Mouse (Mus musculus) common myeloid progenitor, adult 5-6 weeks (primary cell): ENCODE results near the gene Tada3. TPM values are rescaled to one million over a fixed set of nuclear protein-coding genes. Genes with fewer than 3 reads are reported as not detected.
A peak's percentile ranks its signal among the peaks of the same experiment; 100 is the strongest.
"Not testable (repeated sequence)": the region's sequence is repeated elsewhere in the genome, so short reads cannot be mapped to it uniquely, and the experiment has no call there.

ENCODE experiments used
- ATAC-seq: replicated peaks from 2 replicates; pipeline ENCODE4 v1.8.0; 2016; ENCODE audit warnings: low read depth, mild to moderate bottlenecking, moderate TSS enrichment, inconsistent platforms; ENCODE audit not compliant: poor library complexity, severe bottlenecking
- total RNA-seq: library from RNA; stranded (forward); fragments of 200-1000, 187-1606 nt; gene quantifications from 2 replicates; pipeline ENCODE4 v1.2.3, GENCODE M21; 2017

Gene Tada3
- total RNA-seq, 1 experiment from 2014 or later: 33.1 TPM

DNA sequence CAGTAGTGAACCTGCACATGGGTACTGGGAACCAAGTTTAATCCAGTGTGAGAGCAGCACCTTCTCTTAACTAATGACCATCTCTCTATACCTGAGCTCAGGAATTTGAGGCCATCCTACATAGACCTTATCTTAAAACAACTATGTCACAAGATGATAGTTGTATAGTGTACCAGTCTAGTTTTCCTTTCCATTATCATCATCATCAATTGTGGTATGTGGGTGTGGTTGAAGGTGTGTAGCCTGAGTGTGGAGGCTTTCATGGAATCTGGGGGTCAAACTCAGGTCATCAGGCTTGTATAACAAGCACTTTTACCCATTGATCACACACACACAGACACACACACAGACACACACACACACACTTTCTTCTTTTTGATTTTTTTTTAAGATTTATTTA lies 27.1 kb downstream of the Tada3 start:
- ATAC-seq: no peak

DNA sequence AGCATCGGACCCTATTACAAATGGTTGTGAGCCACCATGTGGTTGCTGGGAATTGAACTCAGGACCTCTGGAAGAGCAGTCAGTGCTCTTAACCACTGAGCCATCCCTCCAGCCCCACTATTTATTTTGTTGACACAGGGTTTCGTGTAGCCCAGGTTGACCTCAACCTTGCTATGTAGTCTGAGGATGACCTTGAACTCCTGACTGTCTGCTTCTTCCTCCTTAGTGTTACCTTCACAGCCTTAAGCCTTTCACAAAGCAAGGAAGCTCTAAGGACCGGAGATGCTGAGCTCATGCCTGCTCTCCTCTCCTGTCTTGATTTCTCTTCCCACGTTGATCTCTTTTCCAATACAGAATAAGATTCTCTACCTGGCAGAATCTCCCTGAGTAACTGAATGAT lies 30.8 kb downstream of the Tada3 start:
- no peak for ATAC-seq

- no peak for ATAC-seq
Measured at GRCm38 (mm10) chr6:113344321-113344720, 33.4 kb downstream of the Tada3 start.

GRCm38 (mm10) chr6:113343177-113344092 lies 34.2 kb downstream of the Tada3 start, which contains the start of gene Camk1:
TSS of gene Camk1 (minus strand) at chr6:113343984.
- peak; percentile 83 for ATAC-seq

DNA sequence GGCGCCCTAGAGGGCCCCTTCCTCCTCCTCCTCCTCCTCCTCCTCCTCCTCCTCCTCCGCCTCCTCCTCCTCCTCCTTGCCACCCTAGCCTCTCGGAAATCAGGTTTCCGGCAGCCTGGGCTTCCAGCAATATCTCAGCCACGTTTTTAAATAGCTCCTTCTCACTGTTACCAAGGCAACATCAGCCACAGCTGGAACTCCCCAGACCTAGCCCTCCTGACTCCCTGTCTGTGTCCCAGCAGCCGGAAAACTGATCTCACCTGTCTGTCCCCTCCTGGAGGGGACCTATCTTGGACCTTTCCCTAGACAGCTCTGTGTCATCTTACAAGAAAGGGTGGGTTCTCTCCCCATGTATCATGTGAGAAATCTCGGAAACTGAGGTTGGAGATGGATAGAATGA lies 35.4 kb downstream of the Tada3 start:
- ATAC-seq: 0 out of 2 replicates have a peak, but pooled peaks have one; percentile 19

DNA sequence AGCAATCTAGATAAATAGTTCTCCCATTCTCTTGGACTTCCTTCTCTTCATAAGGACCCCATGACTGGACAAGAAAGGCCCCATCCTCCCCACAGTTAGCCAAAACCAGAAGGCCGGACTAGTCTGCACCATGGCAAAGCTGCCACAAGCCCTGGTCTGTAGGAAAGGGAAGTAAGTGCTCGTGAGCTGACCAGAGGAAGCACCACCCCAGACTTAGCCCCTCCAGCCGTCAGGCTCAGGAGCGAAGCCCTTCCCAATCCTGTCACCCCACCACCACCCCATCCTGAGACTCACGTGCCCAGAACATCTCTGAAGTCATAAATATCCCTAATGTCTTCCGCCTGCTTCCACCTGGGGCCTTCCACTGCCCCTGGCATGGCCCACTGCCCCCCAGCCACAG lies 36.1 kb downstream of the Tada3 start:
- peak; percentile 48 for ATAC-seq

DNA sequence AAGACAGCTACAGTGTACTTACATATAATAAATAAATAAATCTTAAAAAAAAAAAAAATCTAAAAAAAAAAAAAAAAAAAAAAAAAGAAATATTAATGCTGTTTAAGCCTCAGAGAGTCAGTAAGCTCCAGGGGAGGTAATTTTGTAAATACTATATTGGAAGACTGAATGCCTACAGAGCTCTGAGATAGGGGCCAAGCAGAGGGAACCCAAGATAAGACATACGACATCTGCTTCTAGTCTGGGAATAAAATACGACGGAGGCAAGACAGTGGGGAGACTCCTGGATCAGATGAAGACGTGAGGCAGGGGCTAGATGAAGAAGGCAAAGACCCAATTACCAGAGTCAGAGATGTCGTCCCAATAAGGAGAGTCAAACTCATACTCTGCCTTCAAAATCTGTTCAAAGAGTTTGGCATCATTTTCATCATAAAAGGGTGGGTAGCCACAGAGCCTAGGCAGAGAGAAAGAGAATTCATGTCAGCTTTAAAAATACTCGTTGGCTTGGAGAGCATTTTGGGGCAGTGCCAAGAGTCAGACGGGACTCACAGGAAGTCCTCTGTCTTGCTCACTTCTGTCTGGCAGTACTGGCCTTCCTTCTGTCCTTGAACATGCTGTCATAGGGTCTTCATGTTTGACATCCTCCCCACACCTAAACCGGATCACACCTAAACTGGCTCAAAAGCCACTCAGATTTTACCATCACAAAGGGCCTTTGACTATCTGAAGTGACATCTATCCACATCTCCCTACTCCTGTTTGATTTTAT lies 40.6 kb downstream of the Tada3 start:
- 0 out of 2 replicates have a peak, but pooled peaks have one; percentile 13 for ATAC-seq

- ATAC-seq: no peak
Measured at GRCm38 (mm10) chr6:113334216-113334615, 43.5 kb downstream of the Tada3 start.

- ATAC-seq: no peak
Measured at GRCm38 (mm10) chr6:113333137-113333950, 44.3 kb downstream of the Tada3 start.

GRCm38 (mm10) chr6:113332734-113333133 lies 44.9 kb downstream of the Tada3 start:
- not testable (repeated sequence) for ATAC-seq

- no peak for ATAC-seq
Measured at GRCm38 (mm10) chr6:113331721-113332120, 46.0 kb downstream of the Tada3 start.

- ATAC-seq: peak; percentile 68
Measured at GRCm38 (mm10) chr6:113330547-113330946, 47.1 kb downstream of the Tada3 start.

DNA sequence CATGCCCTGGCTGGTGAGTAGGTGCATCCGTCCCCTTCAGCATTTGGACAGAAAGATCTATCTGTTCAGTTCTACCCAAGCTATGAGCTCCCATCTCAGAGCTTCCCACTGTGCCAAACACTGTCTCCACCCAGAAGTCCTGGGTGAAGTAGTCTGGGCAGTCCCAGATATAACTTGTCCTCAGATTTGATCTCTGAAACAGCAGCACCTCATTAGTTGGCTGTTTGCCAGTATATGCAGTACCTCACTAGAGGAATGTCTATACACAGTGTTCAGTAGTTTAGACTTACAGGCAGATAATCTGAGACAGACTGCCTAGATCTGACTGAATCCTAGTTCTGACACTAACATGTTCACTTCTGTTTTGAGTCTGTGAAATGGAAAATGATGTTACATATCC lies 48.3 kb downstream of the Tada3 start:
- no peak for ATAC-seq

DNA sequence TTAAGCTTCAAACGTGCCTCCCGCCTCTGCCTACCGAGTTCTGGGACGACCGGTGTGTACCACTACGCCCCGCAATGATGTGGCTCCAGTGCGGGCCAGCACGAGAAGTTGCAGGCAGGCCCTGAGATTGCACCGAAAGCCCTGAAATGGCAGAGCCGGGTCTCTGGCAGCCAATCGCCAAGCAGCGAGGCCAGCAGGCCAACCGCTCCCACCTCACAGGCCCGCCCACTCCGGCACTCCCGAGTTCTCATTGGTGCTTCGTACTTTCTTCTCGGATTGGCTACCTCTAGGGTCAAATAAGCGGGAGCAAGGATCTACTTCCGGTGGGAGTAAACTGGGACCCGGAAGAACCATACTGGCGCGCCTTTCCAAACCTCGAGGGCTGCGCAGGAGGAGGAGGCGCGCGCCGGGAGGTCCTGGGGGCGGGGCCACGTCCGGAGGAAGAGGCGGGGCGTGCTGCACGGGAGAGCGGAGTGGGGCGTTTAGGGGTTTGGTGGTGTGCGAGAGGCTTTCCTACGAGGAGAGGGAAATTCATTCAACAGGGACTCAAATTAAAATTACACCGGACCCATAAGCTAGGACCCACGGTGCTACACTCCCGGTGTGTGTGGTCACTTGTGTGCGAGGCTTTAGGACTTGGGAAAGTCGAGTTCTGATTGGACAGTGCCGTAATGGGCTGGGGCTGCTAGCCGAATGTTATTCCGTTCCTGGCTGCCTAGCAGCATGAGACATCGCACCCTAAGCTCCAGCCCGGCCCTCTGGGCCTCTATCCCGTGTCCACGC lies 51.0 kb downstream of the Tada3 start, which contains the start of gene Ogg1:
Gene Ogg1 (plus strand): TSS at position 440 of the 783 bp plus-strand sequence.
- peak; percentile 87 for ATAC-seq

Other genes with a start within 250 kb of the Tada3 start
- gene Lhfpl4, start 182.5 kb downstream of the Tada3 start, total RNA-seq: not detected in 2 replicates
- 20.5 and 35.4 TPM in 2 replicates for gene Mtmr14, start 140.0 kb downstream of the Tada3 start, total RNA-seq
- gene Cpne9, start 95.6 kb downstream of the Tada3 start, total RNA-seq: 0.05 TPM in 1 of 2 replicates, not detected in the other
- 27.5 and 35.7 TPM in 2 replicates for gene Brpf1, start 70.7 kb downstream of the Tada3 start, total RNA-seq
- 10.2 and 11.7 TPM in 2 replicates for gene Ogg1, start 50.9 kb downstream of the Tada3 start, total RNA-seq
- 29.9 and 41.3 TPM in 2 replicates for gene Camk1, start 33.9 kb downstream of the Tada3 start, total RNA-seq
- 175 and 193 TPM in 2 replicates for gene Arpc4, start 232 bp upstream of the Tada3 start, total RNA-seq
- gene Ttll3, start 11.4 kb upstream of the Tada3 start, total RNA-seq: 0.78 and 1.4 TPM in 2 replicates
- 5.5 and 9.0 TPM in 2 replicates for gene Rpusd3, start 41.5 kb upstream of the Tada3 start, total RNA-seq
- gene Cidec, start 57.9 kb upstream of the Tada3 start, total RNA-seq: not detected in 2 replicates
- 28.6 and 32.7 TPM in 2 replicates for gene Jagn1, start 64.7 kb upstream of the Tada3 start, total RNA-seq
- 1.6 and 2.6 TPM in 2 replicates for gene Il17re, start 80.6 kb upstream of the Tada3 start, total RNA-seq
- gene Il17rc, start 93.5 kb upstream of the Tada3 start, total RNA-seq: 0.09 and 0.44 TPM in 2 replicates
- 4.1 and 9.4 TPM in 2 replicates for gene Creld1, start 105.4 kb upstream of the Tada3 start, total RNA-seq
- gene Prrt3, start 124.0 kb upstream of the Tada3 start, total RNA-seq: not detected in 2 replicates
- gene Emc3, start 153.8 kb upstream of the Tada3 start, total RNA-seq: 31.3 and 40.9 TPM in 2 replicates
- 21.1 and 31.8 TPM in 2 replicates for gene Fancd2, start 153.8 kb upstream of the Tada3 start, total RNA-seq
- 1.7 TPM in 1 of 2 replicates, not detected in the other for gene Fancd2os, start 222.8 kb upstream of the Tada3 start, total RNA-seq
- gene Brk1, start 226.9 kb upstream of the Tada3 start, total RNA-seq: 115 and 131 TPM in 2 replicates
- gene Vhl, start 246.1 kb upstream of the Tada3 start, total RNA-seq: 10.6 and 15.9 TPM in 2 replicates